Mouse (Mus musculus) CH12F3 (cell line): ENCODE data around the gene Rab3il1.
"Not testable (repeated sequence)": the region's sequence is repeated elsewhere in the genome, so short reads cannot be mapped to it uniquely, and the experiment has no call there.

Source experiments
- in situ Hi-C: fragments of 300-500 bp; cut with MboI; formaldehyde crosslinking; loops from 2 replicates; pipeline ENCODE4 v1.14.3; 2020; ENCODE audit warnings: low sequenced_read_pairs

The Rab3il1 gene

DNA sequence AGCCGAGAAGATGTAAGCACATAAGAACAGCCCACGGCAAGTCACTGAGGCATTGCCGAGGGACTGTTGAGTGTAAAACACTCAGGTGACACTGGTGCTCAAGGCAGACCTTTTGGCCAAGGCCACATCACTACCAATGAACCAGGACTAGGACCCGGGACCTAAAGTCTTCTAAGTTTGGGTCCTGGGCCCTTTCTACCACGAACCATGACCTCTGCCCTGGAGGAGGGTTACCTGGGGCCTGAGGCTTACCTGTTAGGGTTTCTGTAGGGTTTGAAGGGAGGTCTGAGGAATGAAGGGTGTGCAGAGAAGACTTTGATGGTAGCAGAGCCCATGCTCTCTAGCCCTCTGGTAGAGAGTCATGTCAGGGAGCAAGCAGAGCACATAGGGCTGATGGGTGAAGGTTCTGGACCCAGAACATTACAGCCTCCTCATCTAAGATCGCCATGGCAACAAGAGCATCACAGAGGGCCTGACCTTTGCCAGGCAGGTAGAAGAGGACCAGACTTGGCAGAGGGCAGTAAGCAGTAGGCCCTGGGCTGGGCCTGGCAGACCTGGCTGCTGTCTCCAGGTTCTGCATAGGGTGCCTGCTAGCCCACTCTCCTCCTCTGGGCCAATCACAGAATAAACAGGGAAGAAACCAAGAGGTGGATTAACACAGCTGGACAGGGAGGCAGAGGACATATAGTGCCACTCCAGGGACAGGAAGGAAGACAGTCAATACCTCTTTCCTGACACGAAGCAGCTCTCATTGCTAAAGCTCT is at the start of gene Rab3il1, which contains the start of gene Best1:
Gene Rab3il1, plus strand, starts transcription at position 464 of the 764 bp plus-strand sequence.
Gene Best1, minus strand, starts transcription at position 428 of the 764 bp plus-strand sequence.
- in situ Hi-C loops, result loop anchor here (25.0 kb wide), 1 partner anchor 186 kb away; the partner anchor contains the start of gene Fads1

DNA sequence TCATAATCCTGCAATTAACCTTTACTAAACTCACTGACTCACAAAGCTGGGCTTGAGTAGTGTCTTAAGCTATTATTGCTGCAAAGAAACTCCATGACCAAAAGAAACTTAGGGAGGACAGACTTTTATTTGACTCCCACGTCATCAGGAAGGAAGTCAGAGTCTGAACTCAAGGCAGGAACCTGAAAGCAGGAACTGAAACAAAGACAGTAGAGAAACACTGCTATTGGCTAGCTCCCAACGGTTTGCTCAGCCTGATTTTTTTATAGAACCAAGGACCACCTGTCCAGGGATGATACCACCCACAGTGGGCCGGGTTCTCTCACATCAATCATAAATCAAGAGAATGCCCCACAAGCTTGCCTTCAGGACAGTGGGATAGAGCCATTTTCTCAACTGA is 49.1 kb upstream of the Rab3il1 start:
- in situ Hi-C loops, result no loop called here

GRCm38 (mm10) chr19:9952912-9953311 is 48.6 kb upstream of the Rab3il1 start:
- in situ Hi-C loops, result no loop called here

GRCm38 (mm10) chr19:9954055-9954810 is 47.2 kb upstream of the Rab3il1 start:
- in situ Hi-C loops, result no loop called here

DNA sequence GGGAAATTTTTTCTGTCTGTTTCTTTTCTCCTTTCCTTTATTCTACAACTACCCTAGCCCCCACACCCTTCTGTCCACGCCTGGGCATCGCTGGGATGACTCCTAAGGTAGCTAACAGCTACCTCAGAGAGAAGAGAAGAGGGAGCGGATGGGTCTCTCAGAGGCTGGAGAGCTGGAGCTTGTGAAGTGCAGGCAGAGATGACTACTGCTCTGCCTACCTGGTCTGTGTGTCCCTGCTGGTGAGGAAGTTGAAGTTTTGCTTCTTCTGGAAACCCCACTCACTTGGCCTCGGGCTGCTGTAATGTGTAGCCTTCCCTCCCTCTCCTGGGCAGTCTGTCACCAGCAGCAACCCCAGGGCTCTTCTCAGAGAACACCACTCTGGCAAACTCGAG is 46.7 kb upstream of the Rab3il1 start:
- in situ Hi-C loops, result no loop called here

GRCm38 (mm10) chr19:9955438-9955837 is 46.0 kb upstream of the Rab3il1 start:
- in situ Hi-C loops, result no loop called here

DNA sequence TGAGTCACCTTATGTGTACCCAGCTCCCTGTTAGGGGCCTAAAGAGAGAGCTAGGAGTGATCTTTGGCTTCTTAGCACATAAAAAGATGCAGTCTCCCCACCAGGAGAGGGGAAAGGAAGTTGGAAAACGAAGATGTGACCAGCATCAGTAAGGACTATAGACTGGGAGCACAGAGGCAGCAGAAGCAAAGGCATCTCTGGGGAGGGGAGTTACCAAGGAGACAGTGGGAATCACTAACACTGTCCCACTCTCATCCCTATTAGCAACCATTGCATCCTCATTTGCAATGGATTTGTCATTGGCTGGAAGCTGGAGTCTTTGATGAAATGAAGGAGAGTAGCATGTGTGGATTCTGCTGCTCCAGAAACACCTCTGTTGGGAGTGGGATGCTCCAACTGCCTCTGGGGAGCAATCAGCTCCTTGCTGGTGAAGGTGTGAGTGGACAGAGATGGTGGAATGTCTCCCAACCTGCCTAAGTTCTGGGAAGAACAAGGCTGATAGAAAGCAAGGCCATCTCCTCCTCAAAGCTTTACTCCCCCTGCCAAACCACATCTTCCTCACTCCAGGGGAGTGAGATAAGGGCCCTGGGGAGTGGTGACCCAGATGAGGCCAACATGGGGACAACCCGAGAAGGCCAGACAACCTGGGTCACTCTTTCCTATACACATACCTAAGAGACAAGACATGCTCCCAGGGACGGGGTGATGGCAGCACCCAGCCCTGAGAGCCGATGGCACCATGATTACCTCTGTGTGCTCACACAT is 44.7 kb upstream of the Rab3il1 start:
- in situ Hi-C loops, result no loop called here

DNA sequence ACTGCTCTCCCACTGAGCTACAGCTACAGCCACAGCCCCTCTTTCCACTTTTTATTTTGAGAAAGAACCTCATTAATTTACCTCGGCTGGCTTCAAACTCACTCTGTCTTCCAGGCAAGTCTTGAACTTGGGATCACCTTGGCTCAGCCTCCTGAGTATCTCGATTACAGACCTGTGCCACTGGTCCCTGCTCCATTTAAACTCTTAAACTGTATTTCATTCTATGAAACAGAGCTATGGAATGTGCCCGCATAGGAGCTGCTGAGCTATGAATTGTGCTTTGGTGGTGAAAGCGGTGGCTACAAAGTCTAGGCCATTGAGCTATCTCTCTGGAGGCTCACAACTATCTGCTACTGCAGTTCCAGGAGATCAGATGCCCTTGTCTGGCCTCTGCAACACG is 43.5 kb upstream of the Rab3il1 start:
- in situ Hi-C loops, result no loop called here

- in situ Hi-C loops, result no loop called here
Measured at GRCm38 (mm10) chr19:9960769-9961168, 40.7 kb upstream of the Rab3il1 start.

DNA sequence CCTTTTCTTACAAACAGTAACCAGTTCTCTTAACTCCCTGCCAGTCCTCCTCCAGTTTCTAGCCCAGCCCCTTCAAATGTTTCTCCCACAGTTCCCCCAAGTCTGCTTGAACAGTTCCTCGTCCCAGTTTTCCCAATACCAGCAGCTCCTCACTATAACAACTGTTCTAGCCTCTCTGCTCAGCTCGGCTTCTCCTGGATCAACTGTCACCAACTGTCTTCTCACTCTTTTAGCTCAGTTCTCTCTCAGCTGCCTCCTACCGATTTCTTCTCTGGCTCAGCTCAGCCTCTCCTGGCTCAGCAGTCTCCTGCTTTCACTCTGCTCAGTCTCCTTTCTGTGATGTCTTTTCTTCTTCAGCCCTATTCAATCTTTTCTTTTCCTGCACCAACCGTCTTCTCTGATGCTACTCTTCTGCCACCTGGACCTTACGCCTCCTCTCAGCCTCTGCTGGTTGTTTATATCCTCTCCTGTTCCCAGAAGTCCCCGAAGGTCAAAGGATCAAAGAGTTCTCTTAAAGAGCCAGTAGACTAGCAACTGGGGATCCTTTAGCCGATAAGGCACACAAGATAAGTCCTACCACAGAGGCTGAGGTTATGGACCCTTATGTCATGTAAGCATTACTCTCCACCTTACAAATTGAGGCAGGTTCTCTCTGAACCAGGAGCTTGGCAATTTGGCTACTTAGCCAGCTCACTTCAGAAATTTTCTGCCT is 37.1 kb upstream of the Rab3il1 start:
- in situ Hi-C loops, result no loop called here

GRCm38 (mm10) chr19:9966096-9966867 is 35.2 kb upstream of the Rab3il1 start:
- in situ Hi-C loops, result no loop called here

GRCm38 (mm10) chr19:9968081-9968787 is 33.2 kb upstream of the Rab3il1 start:
- in situ Hi-C loops, result no loop called here

GRCm38 (mm10) chr19:9974853-9975252 is 26.6 kb upstream of the Rab3il1 start:
- in situ Hi-C loops, result not testable (repeated sequence)

- in situ Hi-C loops, result no loop called here
Measured at GRCm38 (mm10) chr19:9977085-9977484, 24.4 kb upstream of the Rab3il1 start.

GRCm38 (mm10) chr19:9978431-9978951 is 23.0 kb upstream of the Rab3il1 start:
- in situ Hi-C loops, result no loop called here

DNA sequence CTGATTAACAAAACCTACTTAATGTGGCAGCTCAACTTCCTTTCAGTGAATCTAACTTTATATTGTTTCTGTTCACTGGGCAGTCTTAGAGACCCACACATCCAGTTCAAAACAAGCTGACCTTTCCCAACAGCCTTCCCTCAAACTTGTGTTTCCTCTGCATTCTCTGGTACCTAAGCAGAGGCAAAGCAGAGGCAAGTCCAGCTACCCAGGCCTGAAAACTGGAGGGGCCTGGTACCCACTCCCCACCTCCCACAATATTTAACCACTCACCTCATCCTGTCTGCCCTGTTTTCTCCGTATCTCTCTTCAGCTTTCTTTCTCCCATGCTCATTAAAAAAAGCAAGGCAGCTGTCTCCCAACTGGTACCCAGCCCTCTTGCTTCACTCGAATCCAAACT is 22.3 kb upstream of the Rab3il1 start:
- in situ Hi-C loops, result no loop called here

- in situ Hi-C loops, result no loop called here
Measured at GRCm38 (mm10) chr19:9980258-9980657, 21.2 kb upstream of the Rab3il1 start, which contains the start of gene Fth1. Gene Fth1 (plus strand): TSS chr19:9980598.

DNA sequence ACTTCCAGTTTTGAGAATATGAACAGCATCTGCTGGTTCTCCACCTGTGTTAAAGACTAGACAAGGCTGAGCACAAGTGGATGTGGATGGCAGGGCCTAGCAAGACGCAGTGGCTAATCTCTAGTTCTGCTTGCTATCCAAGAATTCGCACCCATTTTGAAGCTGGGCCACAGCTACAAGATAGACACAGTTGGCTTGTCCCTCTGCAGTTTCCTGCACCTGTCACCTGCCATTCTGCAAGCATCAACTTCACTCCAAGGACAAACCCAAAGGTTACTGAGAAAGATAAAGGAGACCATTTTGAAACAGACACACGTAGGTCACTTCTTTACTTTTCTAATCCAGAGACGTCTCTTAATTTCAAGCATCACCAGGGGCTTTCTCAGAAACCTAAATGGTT is 19.8 kb upstream of the Rab3il1 start:
- in situ Hi-C loops, result no loop called here
